Mouse (Mus musculus) intestine, embryonic 14.5 days (tissue): ENCODE measurements around the gene Lap3. TPM values are rescaled to one million over a fixed set of nuclear protein-coding genes. Genes with fewer than 3 reads are reported as not detected.

ENCODE experiments used
- polyA plus RNA-seq: library from polyadenylated mRNA; unstranded; fragments of >200 nt; fragmentation: Nextera tagmentation; extraction: Ambion mirVana; gene quantifications from 2 replicates; pipeline ENCODE4 v1.2.1, GENCODE M21; 2014

The Lap3 gene
- polyA plus RNA-seq, 1 experiment from 2014 or later: 97.4 TPM

Other genes with a start within 250 kb of the Lap3 start
- 157 and 162 TPM in 2 replicates for gene Qdpr, start 43.1 kb upstream of the Lap3 start, polyA plus RNA-seq
- gene Clrn2, start 39.6 kb upstream of the Lap3 start, polyA plus RNA-seq: not detected in 2 replicates
- gene Med28, start 26.9 kb downstream of the Lap3 start, polyA plus RNA-seq: 233 and 253 TPM in 2 replicates
- 5.0 and 5.8 TPM in 2 replicates for gene Fam184b, start 146.2 kb downstream of the Lap3 start, polyA plus RNA-seq
- gene Ncapg, start 176.5 kb downstream of the Lap3 start, polyA plus RNA-seq: 52.3 and 56.1 TPM in 2 replicates